Mouse (Mus musculus) lung, adult 2 months (tissue): ENCODE data around the gene Trpm4.
A peak's percentile ranks its signal among the peaks of the same experiment; 100 is the strongest.

ENCODE experiments used
- CTCF ChIP-seq: fragments of 200-500 bp; IDR thresholded peaks from 2 replicates; pipeline ENCODE4 v1.5.1; 2011; ENCODE audit warnings: mild to moderate bottlenecking, low read length, control low read depth; ENCODE audit not compliant: insufficient read depth
- POLR2A ChIP-seq: fragments of 200-500 bp; IDR thresholded peaks from 2 replicates; pipeline ENCODE4 v1.6.1; 2011; ENCODE audit warnings: low read depth, mild to moderate bottlenecking, control low read depth, low read length, borderline replicate concordance; ENCODE audit errors: extremely low read depth

- TF ChIP-seq CTCF: peak; percentile 11; the same call in 1 of the 2 replicates
- TF ChIP-seq POLR2A: no peak
These were observed 7.8 kb downstream of the Trpm4 start for GRCm38 (mm10) chr7:45325800-45326199.
